Mouse (Mus musculus): ENCODE results near the gene Spin1. TPM values are rescaled to one million over a fixed set of nuclear protein-coding genes. Genes with fewer than 3 reads are reported as not detected.
"Not testable (repeated sequence)": the region's sequence is repeated elsewhere in the genome, so short reads cannot be mapped to it uniquely, and the experiment has no call there.

Gene Spin1
- polyA plus RNA-seq, 1 experiment from 2014 or later: 127 TPM

- peaks cover 41% of the 10 kb centered on the region for H3K36me3 ChIP-seq
- no peaks in the 10 kb centered on the region; the same call in 1 of the 2 replicates for H3K9me3 ChIP-seq (replicated peaks)
- H3K27me3 ChIP-seq (ENCODE audit: low read depth, poor library complexity, severe bottlenecking): no peaks in the 10 kb centered on the region
- peaks cover 18% of the 10 kb centered on the region for H3K4me1 ChIP-seq
- peak overlapping the region; percentile 75 for H3K4me3 ChIP-seq
- WGBS: 2% methylated on average over 72 of the region's 89 CpGs
- peak overlapping the region; percentile 100 for H3K27ac ChIP-seq
- DNase-seq (ENCODE audit: low spot score): peak; percentile 83
Observed at GRCm38 (mm10) chr13:51101016-51101776, 516 bp downstream of the Spin1 start.

- Histone ChIP-seq H3K9me3 (replicated peaks) (no peaks in the 10 kb centered on the region; the same call in 1 of the 2 replicates), H3K4me3 (peak overlapping the region; percentile 75), H3K36me3 (peaks cover 47% of the 10 kb centered on the region), H3K27ac (peak overlapping the region; percentile 100), H3K27me3 (ENCODE audit: low read depth, poor library complexity, severe bottlenecking) (no peaks in the 10 kb centered on the region), H3K4me1 (peaks cover 18% of the 10 kb centered on the region)
- WGBS: 44% methylated on average over 11 of the region's 11 CpGs
- DNase-seq (ENCODE audit: low spot score): no peak
Observed at GRCm38 (mm10) chr13:51101777-51102132, 1.1 kb downstream of the Spin1 start.

GRCm38 (mm10) chr13:51103111-51103725 is 2.5 kb downstream of the Spin1 start:
- DNase-seq (ENCODE audit: low spot score): no peak
- Histone ChIP-seq H3K4me3 (peak overlapping the region; percentile 75; the same call in 1 of the 2 replicates), H3K27ac (no peak overlapping the region), H3K27me3 (ENCODE audit: low read depth, poor library complexity, severe bottlenecking) (no peaks in the 10 kb centered on the region), H3K4me1 (peaks cover 18% of the 10 kb centered on the region), H3K9me3 (replicated peaks) (no peaks in the 10 kb centered on the region; the same call in 1 of the 2 replicates), H3K36me3 (peaks cover 61% of the 10 kb centered on the region)
- WGBS: 91% methylated on average over 9 of the region's 9 CpGs

GRCm38 (mm10) chr13:51103861-51104650 is 3.4 kb downstream of the Spin1 start:
- WGBS: 98% methylated on average over 9 of the region's 9 CpGs
- no peaks in the 10 kb centered on the region for H3K27me3 ChIP-seq (ENCODE audit: low read depth, poor library complexity, severe bottlenecking)
- no peak for DNase-seq (ENCODE audit: low spot score)
- no peaks in the 10 kb centered on the region; the same call in 1 of the 2 replicates for H3K9me3 ChIP-seq (replicated peaks)
- H3K4me1 ChIP-seq: peaks cover 17% of the 10 kb centered on the region
- H3K36me3 ChIP-seq: peaks cover 69% of the 10 kb centered on the region
- no peak overlapping the region for H3K27ac ChIP-seq
- H3K4me3 ChIP-seq: no peak overlapping the region

GRCm38 (mm10) chr13:51105861-51106655 is 5.4 kb downstream of the Spin1 start:
- Histone ChIP-seq H3K27me3 (ENCODE audit: low read depth, poor library complexity, severe bottlenecking) (no peaks in the 10 kb centered on the region), H3K9me3 (replicated peaks) (peaks cover 3% of the 10 kb centered on the region; the same call in 1 of the 2 replicates), H3K36me3 (peaks cover 89% of the 10 kb centered on the region), H3K4me3 (no peak overlapping the region), H3K4me1 (0 out of 2 replicates have a peak, but pooled peaks cover 4% of the 10 kb centered on the region), H3K27ac (no peak overlapping the region)
- 94% methylated on average over 3 of the region's 3 CpGs for WGBS
- DNase-seq (ENCODE audit: low spot score): no peak

GRCm38 (mm10) chr13:51106816-51107215 is 6.1 kb downstream of the Spin1 start:
- H3K9me3 ChIP-seq (replicated peaks): peaks cover 4% of the 10 kb centered on the region; the same call in 1 of the 2 replicates
- H3K4me3 ChIP-seq: no peak overlapping the region
- H3K36me3 ChIP-seq: peaks cover 96% of the 10 kb centered on the region
- H3K4me1 ChIP-seq: 0 out of 2 replicates have a peak, but pooled peaks cover 4% of the 10 kb centered on the region
- 95% methylated on average over 4 of the region's 4 CpGs for WGBS
- no peak overlapping the region for H3K27ac ChIP-seq
- DNase-seq (ENCODE audit: low spot score): no peak
- no peaks in the 10 kb centered on the region for H3K27me3 ChIP-seq (ENCODE audit: low read depth, poor library complexity, severe bottlenecking)

- Histone ChIP-seq H3K4me1 (no peaks in the 10 kb centered on the region), H3K36me3 (peaks cover 98% of the 10 kb centered on the region), H3K27me3 (ENCODE audit: low read depth, poor library complexity, severe bottlenecking) (no peaks in the 10 kb centered on the region), H3K4me3 (no peak overlapping the region), H3K9me3 (replicated peaks) (0 out of 2 replicates have a peak, but pooled peaks cover 4% of the 10 kb centered on the region), H3K27ac (no peak overlapping the region)
- 95% methylated on average over 2 of the region's 2 CpGs for WGBS
- DNase-seq (ENCODE audit: low spot score): no peak
Observed at GRCm38 (mm10) chr13:51109517-51109916, 8.8 kb downstream of the Spin1 start.

GRCm38 (mm10) chr13:51114398-51114797 is 13.7 kb downstream of the Spin1 start:
- WGBS: 50% methylated on average over 4 of the region's 4 CpGs

GRCm38 (mm10) chr13:51115762-51116161 is 15.1 kb downstream of the Spin1 start:
- 88% methylated on average over 3 of the region's 3 CpGs for WGBS

More at GRCm38 (mm10) chr13:51114398-51114797, 13.7 kb downstream of the Spin1 start:
- H3K4me1 ChIP-seq; DNase-seq (ENCODE audit: low spot score); H3K9me3 ChIP-seq (replicated peaks); H3K27ac ChIP-seq; H3K4me3 ChIP-seq; H3K27me3 ChIP-seq (ENCODE audit: low read depth, poor library complexity, severe bottlenecking): not testable (repeated sequence)
- H3K36me3 ChIP-seq: peaks cover 54% of the 10 kb centered on the region

GRCm38 (mm10) chr13:51120734-51121133 is 20.1 kb downstream of the Spin1 start:
- H3K27ac ChIP-seq: no peak overlapping the region
- no peak overlapping the region for H3K4me3 ChIP-seq
- WGBS: 59% methylated on average over 4 of the region's 4 CpGs
- peaks cover 31% of the 10 kb centered on the region for H3K36me3 ChIP-seq
- DNase-seq (ENCODE audit: low spot score): no peak
- no peaks in the 10 kb centered on the region for H3K27me3 ChIP-seq (ENCODE audit: low read depth, poor library complexity, severe bottlenecking)
- H3K4me1 ChIP-seq: peaks cover 39% of the 10 kb centered on the region
- no peaks in the 10 kb centered on the region for H3K9me3 ChIP-seq (replicated peaks)

More at GRCm38 (mm10) chr13:51115762-51116161, 15.1 kb downstream of the Spin1 start:
- Histone ChIP-seq H3K4me1 (peaks cover 15% of the 10 kb centered on the region), H3K36me3 (peaks cover 40% of the 10 kb centered on the region), H3K27me3 (ENCODE audit: low read depth, poor library complexity, severe bottlenecking) (no peaks in the 10 kb centered on the region), H3K9me3 (replicated peaks) (0 out of 2 replicates have a peak, but pooled peaks cover 3% of the 10 kb centered on the region), H3K27ac (no peak overlapping the region), H3K4me3 (no peak overlapping the region)
- no peak for DNase-seq (ENCODE audit: low spot score)

GRCm38 (mm10) chr13:51121966-51122365 is 21.3 kb downstream of the Spin1 start:
- H3K27ac ChIP-seq: no peak overlapping the region

GRCm38 (mm10) chr13:51122771-51123170 is 22.1 kb downstream of the Spin1 start:
- no peaks in the 10 kb centered on the region for H3K27me3 ChIP-seq (ENCODE audit: low read depth, poor library complexity, severe bottlenecking)
- no peak overlapping the region for H3K27ac ChIP-seq
- 87% methylated on average over 8 of the region's 8 CpGs for WGBS
- peaks cover 50% of the 10 kb centered on the region for H3K36me3 ChIP-seq
- peaks cover 39% of the 10 kb centered on the region for H3K4me1 ChIP-seq
- no peaks in the 10 kb centered on the region for H3K9me3 ChIP-seq (replicated peaks)
- no peak for DNase-seq (ENCODE audit: low spot score)
- H3K4me3 ChIP-seq: no peak overlapping the region

More at GRCm38 (mm10) chr13:51121966-51122365, 21.3 kb downstream of the Spin1 start:
- H3K9me3 ChIP-seq (replicated peaks): no peaks in the 10 kb centered on the region
- H3K4me1 ChIP-seq: peaks cover 39% of the 10 kb centered on the region
- H3K27me3 ChIP-seq (ENCODE audit: low read depth, poor library complexity, severe bottlenecking): no peaks in the 10 kb centered on the region
- H3K36me3 ChIP-seq: peaks cover 42% of the 10 kb centered on the region
- DNase-seq (ENCODE audit: low spot score): no peak
- H3K4me3 ChIP-seq: no peak overlapping the region
- WGBS: 53% methylated on average over 1 of the region's 1 CpGs

Measured in limb, embryonic 10.5 days (tissue).